ENCODE assay signal across 12 mouse cellular contexts in genomic region chr5:119948399-119948798, GRCm38 (mm10).
A peak's percentile ranks its signal among the peaks of the same experiment; 100 is the strongest.
DNase-seq lines count a peak whose midpoint lies in the region; ATAC-seq lines count a peak whose summit lies in the region.
"Had no signal": no experiment of that assay in that cellular context is flagged by ENCODE, and none has a peak within 500 bp of the region (broad histone marks: within the 10 kb centered on the region; RNA-seq: fewer than 3 reads in every experiment).

No protein-coding gene starts in this region.

- peak; percentile 32 for DNase-seq in neural tube, embryonic 11.5 days (ENCODE audit: low spot score)
- DNase-seq in neural tube, embryonic 10.5 days (ENCODE audit: extremely low spot score, low spot score) = no peak
- DNase-seq in embryonic facial prominence, embryonic 14.5 days (ENCODE audit: low spot score) = peak; percentile 31
- DNase-seq in cerebellum, adult 9-10 months = no peak
- DNase-seq in cerebellum, postnatal 4 days (ENCODE audit: low spot score in 2 of 2) = no peak
- no peak for DNase-seq in cerebellum, adult 9-11 months
- DNase-seq: gastrocnemius, postnatal 25 days; kidney, adult 2 months; lung, postnatal 36 days had no signal

- ATAC-seq in neural tube, embryonic 11.5 days (ENCODE audit: insufficient read depth, low FRiP score, low TSS enrichment) = no peak
- ATAC-seq in embryonic facial prominence, embryonic 14.5 days (ENCODE audit: low read depth) = no peak
- 0 out of 2 replicates have a peak, but pooled peaks have one; percentile 54 for ATAC-seq in midbrain, embryonic 12.5 days (ENCODE audit: low FRiP score, low read depth)

- H3K4me2 ChIP-seq in neural tube, embryonic 11.5 days (ENCODE audit: low read depth) = no peak overlapping the region
- H3K4me2 ChIP-seq in embryonic facial prominence, embryonic 14.5 days (ENCODE audit: low read depth, low read length) = no peak overlapping the region
- no peak overlapping the region for H3K4me2 ChIP-seq in midbrain, embryonic 12.5 days (replicated peaks)
- H3K4me2 ChIP-seq: stomach, embryonic 15.5 days had no signal

- H3K27me3 ChIP-seq in neural tube, embryonic 11.5 days (ENCODE audit: control insufficient read depth, insufficient read depth, low read length) = no peaks in the 10 kb centered on the region
- no peaks in the 10 kb centered on the region for H3K27me3 ChIP-seq in embryonic facial prominence, embryonic 14.5 days (replicated peaks; ENCODE audit: control insufficient read depth, insufficient read depth, low read length)
- H3K27me3 ChIP-seq in midbrain, embryonic 12.5 days = peaks cover 5% of the 10 kb centered on the region; the same call in 1 of the 2 replicates
- H3K27me3 ChIP-seq: stomach, embryonic 15.5 days had no signal

- no peak overlapping the region for H3K27ac ChIP-seq in neural tube, embryonic 11.5 days (ENCODE audit: low read depth, low read length)
- H3K27ac ChIP-seq in embryonic facial prominence, embryonic 14.5 days (replicated peaks; ENCODE audit: low read depth, low read length) = no peak overlapping the region
- H3K27ac ChIP-seq in midbrain, embryonic 12.5 days (replicated peaks) = no peak overlapping the region
- H3K27ac ChIP-seq: stomach, embryonic 15.5 days had no signal

- WGBS in neural tube, embryonic 11.5 days = 78% methylated on average over 4 of the region's 4 CpGs
- WGBS in embryonic facial prominence, embryonic 14.5 days = 75% methylated on average over 4 of the region's 4 CpGs
- 82% methylated on average over 4 of the region's 4 CpGs for WGBS in midbrain, embryonic 12.5 days

- no peaks in the 10 kb centered on the region for H3K9me3 ChIP-seq in neural tube, embryonic 11.5 days (ENCODE audit: control insufficient read depth, low read length)
- peaks cover 4% of the 10 kb centered on the region; the same call in 1 of the 2 replicates for H3K9me3 ChIP-seq in embryonic facial prominence, embryonic 14.5 days (ENCODE audit: control insufficient read depth, low read length)
- 0 out of 2 replicates have a peak, but pooled peaks cover 5% of the 10 kb centered on the region for H3K9me3 ChIP-seq in midbrain, embryonic 12.5 days
- H3K9me3 ChIP-seq: stomach, embryonic 15.5 days had no signal

- no peaks in the 10 kb centered on the region for H3K36me3 ChIP-seq in neural tube, embryonic 11.5 days (ENCODE audit: control insufficient read depth, insufficient read depth, low read length)
- H3K36me3 ChIP-seq in embryonic facial prominence, embryonic 14.5 days (ENCODE audit: control insufficient read depth, insufficient read depth, low read length) = no peaks in the 10 kb centered on the region
- H3K36me3 ChIP-seq in midbrain, embryonic 12.5 days = no peaks in the 10 kb centered on the region
- H3K36me3 ChIP-seq: stomach, embryonic 15.5 days had no signal

- no peak overlapping the region for H3K9ac ChIP-seq in neural tube, embryonic 11.5 days (ENCODE audit: low read length)
- no peak overlapping the region for H3K9ac ChIP-seq in embryonic facial prominence, embryonic 14.5 days (ENCODE audit: low read depth, low read length)
- no peak overlapping the region for H3K9ac ChIP-seq in midbrain, embryonic 12.5 days (replicated peaks)
- H3K9ac ChIP-seq: stomach, embryonic 15.5 days had no signal

- no peaks in the 10 kb centered on the region for H3K4me1 ChIP-seq in neural tube, embryonic 11.5 days (ENCODE audit: control insufficient read depth, insufficient read depth, low read length)
- peaks cover 11% of the 10 kb centered on the region; the same call in 1 of the 2 replicates for H3K4me1 ChIP-seq in embryonic facial prominence, embryonic 14.5 days (ENCODE audit: control insufficient read depth, insufficient read depth, low read length)
- H3K4me1 ChIP-seq in midbrain, embryonic 12.5 days = no peaks in the 10 kb centered on the region

- H3K4me3 ChIP-seq in neural tube, embryonic 11.5 days (ENCODE audit: low read depth, low read length) = no peak overlapping the region
- H3K4me3 ChIP-seq in embryonic facial prominence, embryonic 14.5 days (ENCODE audit: low read depth, low read length) = no peak overlapping the region
- H3K4me3 ChIP-seq in midbrain, embryonic 12.5 days = no peak overlapping the region
- H3K4me3 ChIP-seq: erythroblast, embryonic 14.5 days; stomach, embryonic 15.5 days had no signal

Comparison
In these comparisons a context has a peak if more than half of its experiments do, and no peak if none do; other contexts are left out.
1. DNase-seq: peak in neural tube, embryonic 11.5 days (single experiment) and embryonic facial prominence, embryonic 14.5 days (single experiment); none in neural tube, embryonic 10.5 days (single experiment), cerebellum, adult 9-10 months (single experiment), cerebellum, postnatal 4 days (0 of 2) and cerebellum, adult 9-11 months (single experiment).